Mouse (Mus musculus): ENCODE results near the gene Pfkm. TPM values are rescaled to one million over a fixed set of nuclear protein-coding genes. Genes with fewer than 3 reads are reported as not detected.

The Pfkm gene
- total and polyA plus RNA-seq, 3 experiments: 23.5 to 37.9 (median 29.6) TPM

- dilution Hi-C loops (cut with MboI; ENCODE audit: extremely low pct_ligation_motif_present, extremely low pct_unique_long_range_greater_than_20kb, low sequenced_read_pairs) (no loop called here), in situ Hi-C loops (cut with MboI; ENCODE audit: low pct_ligation_motif_present, low pct_unique_long_range_greater_than_20kb, low sequenced_read_pairs) (no loop called here)
- TF ChIP-seq RCOR1 (conservative IDR thresholded peaks at IDR 0.05; ENCODE audit: low read depth, low read length): peak; percentile 39; the same call in 1 of the 2 replicates
- TF ChIP-seq MXI1 (IDR thresholded peaks at IDR 0.05; ENCODE audit: low read depth, low read length): peak; percentile 69; the same call in 1 of the 2 replicates
- peak; percentile 78 for TF ChIP-seq TCF12 (IDR thresholded peaks at IDR 0.05; ENCODE audit: low read depth, low read length)
- no peak for TF ChIP-seq MAFK (IDR thresholded peaks at IDR 0.05; ENCODE audit: insufficient replicate concordance, low read length)
- peak; percentile 79; the same call in 1 of the 2 replicates for TF ChIP-seq MYC (IDR thresholded peaks at IDR 0.05; ENCODE audit: low read depth, low read length)
- peak; percentile 81; the same call in 1 of the 2 replicates for TF ChIP-seq MAX (IDR thresholded peaks at IDR 0.05; ENCODE audit: low read length)
- no peak for TF ChIP-seq USF1 (IDR thresholded peaks at IDR 0.05; ENCODE audit: low read depth, low read length)
- peak; percentile 64 for TF ChIP-seq IRF4 (IDR thresholded peaks at IDR 0.05; ENCODE audit: low read depth, low read length)
- TF ChIP-seq UBTF (IDR thresholded peaks at IDR 0.05; ENCODE audit: low read depth, low read length): no peak
- no peak for TF ChIP-seq TBP (conservative IDR thresholded peaks at IDR 0.05; ENCODE audit: low read depth, low read length)
- TF ChIP-seq MEF2A (IDR thresholded peaks at IDR 0.05; ENCODE audit: borderline replicate concordance, low read depth, low read length): peak; percentile 64; the same call in 1 of the 2 replicates
- TF ChIP-seq ETS1 (conservative IDR thresholded peaks at IDR 0.05; ENCODE audit: low read depth, low read length): peak; percentile 89
- TF ChIP-seq HCFC1 (IDR thresholded peaks at IDR 0.05; ENCODE audit: low read depth, low read length): peak; percentile 14; the same call in 1 of the 2 replicates
- TF ChIP-seq SIN3A (IDR thresholded peaks at IDR 0.05; ENCODE audit: low read length): peak; percentile 47; the same call in 1 of the 2 replicates
- peak; percentile 70 for TF ChIP-seq EP300 (IDR thresholded peaks at IDR 0.05; ENCODE audit: low read length)
- 0 out of 2 replicates have a peak, but pooled peaks have one; percentile 29 for TF ChIP-seq KAT2A (IDR thresholded peaks at IDR 0.05; ENCODE audit: insufficient replicate concordance, low read length)
- TF ChIP-seq GABPA (IDR thresholded peaks at IDR 0.05; ENCODE audit: insufficient replicate concordance, low read depth, low read length): no peak
- TF ChIP-seq SMC3 (IDR thresholded peaks at IDR 0.05; ENCODE audit: low read depth, low read length): no peak
- peak; percentile 100 for TF ChIP-seq BHLHE40 (IDR thresholded peaks at IDR 0.05; ENCODE audit: low read depth, low read length)
- no peak overlapping the region for H3K4me3 ChIP-seq (replicated peaks in 1 of 3; ENCODE audit: low read depth in 2 of 3, low read length in 2 of 3, poor library complexity in 1 of 3)
- peaks cover 13% of the 10 kb centered on the region for H3K9me3 ChIP-seq (replicated peaks; ENCODE audit: low read length)
- peak; percentile 82 for DNase-seq (ENCODE audit: extremely low read depth)
- H3K27ac ChIP-seq (ENCODE audit: insufficient read depth, low read depth): no peak overlapping the region
- H3K79me2 ChIP-seq (replicated peaks; ENCODE audit: control insufficient read depth, extremely low read depth, insufficient read depth, poor library complexity, severe bottlenecking): no peaks in the 10 kb centered on the region; the same call in 1 of the 2 replicates
- H3K9ac ChIP-seq (ENCODE audit: insufficient read depth, low read depth): no peak overlapping the region
- peaks cover 4 to 33% of the 10 kb centered on the region in 2 experiments for H3K4me1 ChIP-seq (ENCODE audit: control insufficient read depth in 1 of 2, insufficient read depth in 2 of 2)
- H3K36me3 ChIP-seq (replicated peaks in 1 of 2; ENCODE audit: control insufficient read depth in 1 of 2, insufficient read depth in 1 of 2, low read length in 1 of 2): peaks cover 56 to 93% of the 10 kb centered on the region in 2 experiments
- H3K4me2 ChIP-seq (ENCODE audit: insufficient read depth, low read depth, poor library complexity, severe bottlenecking): no peak overlapping the region
- no peaks in the 10 kb centered on the region for H3K27me3 ChIP-seq (replicated peaks)
Measured at GRCm38 (mm10) chr15:98075034-98075433, 17.4 kb upstream of the Pfkm start.

GRCm38 (mm10) chr15:98076901-98077300 lies 15.5 kb upstream of the Pfkm start:
- in situ Hi-C loops (cut with MboI; ENCODE audit: low pct_ligation_motif_present, low pct_unique_long_range_greater_than_20kb, low sequenced_read_pairs): no loop called here
- Histone ChIP-seq H3K36me3 (replicated peaks in 1 of 2; ENCODE audit: control insufficient read depth in 1 of 2, insufficient read depth in 1 of 2, low read length in 1 of 2) (peaks cover 51 to 91% of the 10 kb centered on the region in 2 experiments), H3K27ac (ENCODE audit: insufficient read depth, low read depth) (no peak overlapping the region), H3K4me1 (ENCODE audit: control insufficient read depth in 1 of 2, insufficient read depth in 2 of 2) (peaks cover 4 to 33% of the 10 kb centered on the region in 2 experiments), H3K79me2 (replicated peaks; ENCODE audit: control insufficient read depth, extremely low read depth, insufficient read depth, poor library complexity, severe bottlenecking) (no peaks in the 10 kb centered on the region; the same call in 1 of the 2 replicates), H3K4me2 (ENCODE audit: insufficient read depth, low read depth, poor library complexity, severe bottlenecking) (no peak overlapping the region), H3K9me3 (replicated peaks; ENCODE audit: low read length) (peaks cover 13% of the 10 kb centered on the region), H3K9ac (ENCODE audit: insufficient read depth, low read depth) (no peak overlapping the region), H3K27me3 (replicated peaks) (no peaks in the 10 kb centered on the region), H3K4me3 (replicated peaks in 1 of 3; ENCODE audit: low read depth in 2 of 3, low read length in 2 of 3, poor library complexity in 1 of 3) (no peak overlapping the region)
- DNase-seq (ENCODE audit: extremely low read depth): no peak
- no peak for TF ChIP-seq CTCF (conservative IDR thresholded peaks at IDR 0.05 in 1 of 2, IDR thresholded peaks at IDR 0.05 in 1 of 2; ENCODE audit: low read depth in 2 of 2, low read length in 2 of 2)
- TF ChIP-seq USF1 (IDR thresholded peaks at IDR 0.05; ENCODE audit: low read depth, low read length): no peak
- no peak for TF ChIP-seq CHD1 (IDR thresholded peaks at IDR 0.05; ENCODE audit: low read depth, low read length)
- no peak for TF ChIP-seq UBTF (IDR thresholded peaks at IDR 0.05; ENCODE audit: low read depth, low read length)
- no peak for TF ChIP-seq ELF1 (IDR thresholded peaks at IDR 0.05; ENCODE audit: low read depth, low read length)
- no peak for TF ChIP-seq BHLHE40 (IDR thresholded peaks at IDR 0.05; ENCODE audit: low read depth, low read length)
- no peak for TF ChIP-seq MAZ (IDR thresholded peaks at IDR 0.05; ENCODE audit: low read depth, low read length)
- no peak for TF ChIP-seq TBP (conservative IDR thresholded peaks at IDR 0.05; ENCODE audit: low read depth, low read length)
- no peak for TF ChIP-seq IRF4 (IDR thresholded peaks at IDR 0.05; ENCODE audit: low read depth, low read length)
- dilution Hi-C loops (cut with MboI; ENCODE audit: extremely low pct_ligation_motif_present, extremely low pct_unique_long_range_greater_than_20kb, low sequenced_read_pairs): no loop called here

Data from CH12.LX (cell line).